Mouse (Mus musculus) midbrain, embryonic 11.5 days (tissue): ENCODE data around the gene Sox5. TPM values are rescaled to one million over a fixed set of nuclear protein-coding genes. Genes with fewer than 3 reads are reported as not detected.

ENCODE experiments used
- ATAC-seq: fragments of 200-750 bp; cut with Nextera tagmentation; 2 replicates; pipeline ENCODE4 v1.8.0; 2017; ENCODE audit warnings: moderate TSS enrichment, moderate library complexity; ENCODE audit not compliant: low FRiP score
- DNase-seq: peaks from one replicate; pipeline ENCODE4 v3.0.0; 2015; ENCODE audit warnings: low spot score; ENCODE audit errors: missing footprints
- H3K27ac ChIP-seq: fragments of 300-500 bp; sonication (generic); 2 replicates; pipeline ENCODE4 v1.5.1; 2014; ENCODE audit warnings: low read depth, low read length
- H3K27me3 ChIP-seq: fragments of 300-500 bp; sonication (generic); 2 replicates; pipeline ENCODE4 v1.6.1; 2014; ENCODE audit warnings: mild to moderate bottlenecking, low read length, moderate library complexity, mixed read lengths; ENCODE audit not compliant: control insufficient read depth, insufficient read depth
- H3K36me3 ChIP-seq: fragments of 300-500 bp; sonication (generic); 2 replicates; pipeline ENCODE4 v1.6.1; 2014; ENCODE audit warnings: mild to moderate bottlenecking, low read length, moderate library complexity, mixed read lengths; ENCODE audit not compliant: control insufficient read depth, insufficient read depth
- H3K4me1 ChIP-seq: fragments of 300-500 bp; sonication (generic); 2 replicates; pipeline ENCODE4 v1.6.1; 2014; ENCODE audit warnings: low read length; ENCODE audit not compliant: control insufficient read depth, insufficient read depth
- H3K4me2 ChIP-seq: fragments of 300-500 bp; sonication (generic); 2 replicates; pipeline ENCODE4 v1.6.1; 2014; ENCODE audit warnings: mild to moderate bottlenecking, moderate library complexity
- H3K4me3 ChIP-seq: fragments of 300-500 bp; sonication (generic); 2 replicates; pipeline ENCODE4 v1.5.1; 2014; ENCODE audit warnings: low read depth, low read length
- H3K9ac ChIP-seq: fragments of 300-500 bp; sonication (generic); 2 replicates; pipeline ENCODE4 v1.6.1; 2014; ENCODE audit warnings: low read length
- H3K9me3 ChIP-seq: fragments of 300-500 bp; sonication (generic); 2 replicates; pipeline ENCODE4 v1.6.1; 2016; ENCODE audit warnings: low read length; ENCODE audit not compliant: control insufficient read depth
- WGBS: fragments of 180-500 bp; shearing (Covaris S2); extraction: QIAGEN DNeasy Blood & Tissue Kit; methylation state at CpG from one replicate; pipeline ENCODE4 v1.1.7; 2014; 5-methylcytosine and 5-hydroxymethylcytosine counted together
- polyA plus RNA-seq: library from polyadenylated mRNA; unstranded; fragments of >200 nt; fragmentation: Nextera tagmentation; extraction: Ambion mirVana; gene quantifications from 2 replicates; pipeline ENCODE4 v1.2.1, GENCODE M21; 2014

Sox5 gene
- polyA plus RNA-seq, 1 experiment from 2014 or later, result 23.0 TPM

GRCm38 (mm10) chr6:144265004-144265403 is 516.8 kb downstream of the Sox5 start:
- no peak for ATAC-seq
- Histone ChIP-seq H3K4me1 (peaks cover 6% of the 10 kb centered on the region), H3K4me3 (no peak overlapping the region), H3K27ac (no peak overlapping the region), H3K9me3 (no peaks in the 10 kb centered on the region), H3K9ac (no peak overlapping the region), H3K27me3 (peaks cover 2% of the 10 kb centered on the region; the same call in 1 of the 2 replicates), H3K36me3 (no peaks in the 10 kb centered on the region), H3K4me2 (no peak overlapping the region)
- WGBS, result 69% methylated on average over 7 of the region's 7 CpGs
- DNase-seq, result no peak

GRCm38 (mm10) chr6:144264320-144264915 is 517.4 kb downstream of the Sox5 start:
- Histone ChIP-seq H3K27me3 (peaks cover 2% of the 10 kb centered on the region; the same call in 1 of the 2 replicates), H3K4me2 (no peak overlapping the region), H3K27ac (no peak overlapping the region), H3K36me3 (no peaks in the 10 kb centered on the region), H3K9me3 (no peaks in the 10 kb centered on the region), H3K4me3 (no peak overlapping the region), H3K9ac (no peak overlapping the region), H3K4me1 (peaks cover 6% of the 10 kb centered on the region)
- DNase-seq, result peak; percentile 91
- ATAC-seq, result peak; percentile 35; the same call in 1 of the 2 replicates
- WGBS, result 30% methylated on average over 16 of the region's 16 CpGs

- no peak overlapping the region for H3K9ac ChIP-seq
- H3K9me3 ChIP-seq, result no peaks in the 10 kb centered on the region
- H3K27me3 ChIP-seq, result no peaks in the 10 kb centered on the region
- H3K27ac ChIP-seq, result no peak overlapping the region
- H3K4me2 ChIP-seq, result no peak overlapping the region
- no peaks in the 10 kb centered on the region for H3K36me3 ChIP-seq
- 78% methylated on average over 8 of the region's 8 CpGs for WGBS
- peaks cover 19% of the 10 kb centered on the region for H3K4me1 ChIP-seq
- no peak for ATAC-seq
- no peak overlapping the region for H3K4me3 ChIP-seq
- no peak for DNase-seq
These were observed 525.3 kb downstream of the Sox5 start for GRCm38 (mm10) chr6:144256500-144256899.

- Histone ChIP-seq H3K4me3 (no peak overlapping the region), H3K9ac (no peak overlapping the region), H3K36me3 (no peaks in the 10 kb centered on the region), H3K9me3 (no peaks in the 10 kb centered on the region), H3K4me2 (no peak overlapping the region), H3K27ac (peak overlapping the region; percentile 80; the same call in 1 of the 2 replicates), H3K4me1 (peaks cover 27% of the 10 kb centered on the region), H3K27me3 (no peaks in the 10 kb centered on the region)
- WGBS, result 34% methylated on average over 7 of the region's 7 CpGs
- DNase-seq (no peak), ATAC-seq (peak; percentile 7; the same call in 1 of the 2 replicates)
These were observed 529.5 kb downstream of the Sox5 start for GRCm38 (mm10) chr6:144252191-144252718.

- Histone ChIP-seq H3K4me2 (peak overlapping the region; percentile 11; the same call in 1 of the 2 replicates), H3K9me3 (no peaks in the 10 kb centered on the region), H3K4me3 (no peak overlapping the region), H3K36me3 (no peaks in the 10 kb centered on the region), H3K27me3 (no peaks in the 10 kb centered on the region), H3K4me1 (peaks cover 24% of the 10 kb centered on the region), H3K9ac (no peak overlapping the region), H3K27ac (peak overlapping the region; percentile 80)
- ATAC-seq (peak; percentile 89), DNase-seq (peak; percentile 96)
- WGBS, result 8% methylated on average over 18 of the region's 18 CpGs
These were observed 530.3 kb downstream of the Sox5 start for GRCm38 (mm10) chr6:144251222-144252170.

GRCm38 (mm10) chr6:144250625-144251181 is 531.1 kb downstream of the Sox5 start:
- H3K9ac ChIP-seq, result peak overlapping the region; percentile 12; the same call in 1 of the 2 replicates
- WGBS, result 5% methylated on average over 6 of the region's 6 CpGs
- no peak overlapping the region for H3K4me3 ChIP-seq

GRCm38 (mm10) chr6:144236581-144236980 is 545.2 kb downstream of the Sox5 start:
- H3K9me3 ChIP-seq, result no peaks in the 10 kb centered on the region
- H3K27me3 ChIP-seq, result no peaks in the 10 kb centered on the region
- H3K4me1 ChIP-seq, result no peaks in the 10 kb centered on the region
- no peaks in the 10 kb centered on the region for H3K36me3 ChIP-seq
- H3K4me2 ChIP-seq, result no peak overlapping the region
- DNase-seq, result no peak
- no peak overlapping the region for H3K4me3 ChIP-seq
- no peak overlapping the region for H3K9ac ChIP-seq
- H3K27ac ChIP-seq, result no peak overlapping the region
- WGBS, result 53% methylated on average over 11 of the region's 11 CpGs
- ATAC-seq, result no peak

More at GRCm38 (mm10) chr6:144250625-144251181, 531.1 kb downstream of the Sox5 start:
- Histone ChIP-seq H3K27ac (peak overlapping the region; percentile 80), H3K9me3 (no peaks in the 10 kb centered on the region), H3K36me3 (no peaks in the 10 kb centered on the region), H3K4me2 (peak overlapping the region; percentile 8; the same call in 1 of the 2 replicates), H3K4me1 (peaks cover 20% of the 10 kb centered on the region), H3K27me3 (no peaks in the 10 kb centered on the region)
- ATAC-seq (peak; percentile 77), DNase-seq (peak; percentile 92)

GRCm38 (mm10) chr6:144203970-144204369 is 577.8 kb downstream of the Sox5 start:
- 25% methylated on average over 8 of the region's 8 CpGs for WGBS
- H3K27ac ChIP-seq, result no peak overlapping the region
- no peak overlapping the region for H3K9ac ChIP-seq
- no peaks in the 10 kb centered on the region for H3K27me3 ChIP-seq
- ATAC-seq (0 out of 2 replicates have a peak, but pooled peaks have one; percentile 10), DNase-seq (no peak)
- H3K4me1 ChIP-seq, result peaks cover 16% of the 10 kb centered on the region
- H3K4me3 ChIP-seq, result no peak overlapping the region
- no peaks in the 10 kb centered on the region for H3K36me3 ChIP-seq
- no peaks in the 10 kb centered on the region for H3K9me3 ChIP-seq
- no peak overlapping the region for H3K4me2 ChIP-seq
